Mouse (Mus musculus) lung, adult 2 months (tissue): ENCODE measurements around the gene Tank.

ENCODE experiments used
- CTCF ChIP-seq: fragments of 200-500 bp; IDR thresholded peaks from 2 replicates; pipeline ENCODE4 v1.5.1; 2011; ENCODE audit warnings: mild to moderate bottlenecking, low read length, control low read depth; ENCODE audit not compliant: insufficient read depth
- POLR2A ChIP-seq: fragments of 200-500 bp; IDR thresholded peaks from 2 replicates; pipeline ENCODE4 v1.6.1; 2011; ENCODE audit warnings: low read depth, mild to moderate bottlenecking, control low read depth, low read length, borderline replicate concordance; ENCODE audit errors: extremely low read depth

GRCm38 (mm10) chr2:61681572-61681971 lies 103.2 kb downstream of the Tank start:
- no peak for TF ChIP-seq CTCF
- no peak for TF ChIP-seq POLR2A
